Mouse (Mus musculus): Measurements from ENCODE around the gene Slc5a11.

Gene Slc5a11

GRCm38 (mm10) chr7:123214365-123215075 lies at the start of gene Slc5a11:
Slc5a11 (plus strand) TSS chr7:123214780.
- DNase-seq, result peak; percentile 80 to 93

- DNase-seq, result no peak
Observed at GRCm38 (mm10) chr7:123167436-123167835, 47.1 kb upstream of the Slc5a11 start.

- no peak for DNase-seq
Observed at GRCm38 (mm10) chr7:123169618-123170017, 45.0 kb upstream of the Slc5a11 start.

- DNase-seq, result no peak
Observed at GRCm38 (mm10) chr7:123172101-123172500, 42.5 kb upstream of the Slc5a11 start.

GRCm38 (mm10) chr7:123177215-123177614 lies 37.4 kb upstream of the Slc5a11 start:
- no peak for DNase-seq

- DNase-seq, result peak; percentile 46 to 79
Observed at GRCm38 (mm10) chr7:123181787-123182701, 32.5 kb upstream of the Slc5a11 start.

- DNase-seq, result peak in 1 of 2 experiments; percentile 51
Observed at GRCm38 (mm10) chr7:123184891-123185290, 29.7 kb upstream of the Slc5a11 start.

- peak in 1 of 2 experiments; percentile 49 for DNase-seq
Observed at GRCm38 (mm10) chr7:123186463-123186862, 28.1 kb upstream of the Slc5a11 start.

- no peak for DNase-seq
Observed at GRCm38 (mm10) chr7:123187246-123187645, 27.3 kb upstream of the Slc5a11 start.

GRCm38 (mm10) chr7:123188462-123188861 lies 26.1 kb upstream of the Slc5a11 start:
- no peak for DNase-seq

GRCm38 (mm10) chr7:123189762-123190161 lies 24.8 kb upstream of the Slc5a11 start:
- no peak for DNase-seq

GRCm38 (mm10) chr7:123191731-123192130 lies 22.8 kb upstream of the Slc5a11 start:
- no peak for DNase-seq

GRCm38 (mm10) chr7:123193201-123193600 lies 21.4 kb upstream of the Slc5a11 start:
- DNase-seq, result no peak

- DNase-seq, result no peak
Observed at GRCm38 (mm10) chr7:123194696-123195095, 19.9 kb upstream of the Slc5a11 start.

- DNase-seq, result no peak
Observed at GRCm38 (mm10) chr7:123196432-123196831, 18.1 kb upstream of the Slc5a11 start.

- DNase-seq, result peak; percentile 59 to 83
Observed at GRCm38 (mm10) chr7:123198695-123199094, 15.9 kb upstream of the Slc5a11 start.

- no peak for DNase-seq
Observed at GRCm38 (mm10) chr7:123199151-123199550, 15.4 kb upstream of the Slc5a11 start.

- DNase-seq, result peak in 1 of 2 experiments; percentile 48
Observed at GRCm38 (mm10) chr7:123199656-123200206, 14.8 kb upstream of the Slc5a11 start.

GRCm38 (mm10) chr7:123200722-123201121 lies 13.9 kb upstream of the Slc5a11 start:
- no peak for DNase-seq

GRCm38 (mm10) chr7:123205261-123205660 lies 9.3 kb upstream of the Slc5a11 start:
- DNase-seq, result peak; percentile 65 to 73

GRCm38 (mm10) chr7:123207561-123207960 lies 7.0 kb upstream of the Slc5a11 start:
- DNase-seq, result no peak

- no peak for DNase-seq
Observed at GRCm38 (mm10) chr7:123209864-123210263, 4.7 kb upstream of the Slc5a11 start.

- no peak for DNase-seq
Observed at GRCm38 (mm10) chr7:123211461-123211860, 3.1 kb upstream of the Slc5a11 start.

Measured in kidney, postnatal 25 days (tissue).